Comparison of ENCODE assay signal across 8 mouse cellular contexts in the genomic region with DNA sequence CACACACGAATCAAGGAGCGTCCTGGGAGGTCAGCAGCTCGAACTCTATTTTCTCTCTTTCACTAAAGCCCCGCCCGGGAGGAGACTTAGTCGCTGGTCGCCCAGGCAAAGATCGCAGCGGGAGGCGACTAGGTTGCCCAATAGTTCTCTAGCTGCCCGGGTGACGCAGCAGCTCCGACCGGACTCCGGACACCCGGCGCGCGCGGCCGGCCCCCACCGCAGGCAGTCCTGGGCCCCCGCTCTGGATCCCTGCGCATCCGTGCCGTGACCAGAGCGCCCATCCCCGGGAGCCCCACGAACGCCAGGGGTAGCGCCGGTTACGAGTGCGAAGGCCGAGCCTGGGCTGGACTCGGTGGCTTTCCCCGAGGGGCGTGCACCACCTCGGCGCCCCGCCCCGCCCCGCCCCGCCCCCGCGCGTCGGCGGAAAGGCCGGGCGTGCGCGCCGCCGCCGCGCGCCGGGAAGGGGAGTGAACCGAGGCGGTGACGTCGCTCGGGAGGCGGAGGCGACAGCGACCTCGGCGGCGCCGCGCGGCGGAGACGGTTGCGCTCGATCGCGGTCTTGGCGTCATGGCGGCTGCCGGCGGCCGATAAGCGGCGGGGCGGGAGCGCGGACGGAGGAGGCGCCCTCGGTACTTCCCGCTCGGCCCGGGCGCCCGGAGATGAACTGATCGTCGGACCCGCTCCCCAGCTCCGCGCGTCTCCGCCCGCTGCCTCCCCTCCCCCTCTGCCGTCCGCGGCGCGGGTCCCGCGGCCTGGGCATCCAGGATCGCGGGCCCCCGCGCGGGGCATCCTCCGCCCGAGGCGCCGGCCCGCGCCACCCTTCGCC. TPM values are rescaled to one million over a fixed set of nuclear protein-coding genes. Genes with fewer than 3 reads are reported as not detected.
DNase-seq lines count a peak whose midpoint lies in the region; ATAC-seq and TF ChIP-seq lines count a peak whose summit lies in the region.

Chd1 (plus strand) TSS at position 493 of the 826 bp plus-strand sequence.

- peak within 1 kb of the TSS; percentile 100 for H3K9ac ChIP-seq in ES-Bruce4 (ENCODE audit: low read depth, poor library complexity, severe bottlenecking)
- peak within 1 kb of the TSS; percentile 89 for H3K9ac ChIP-seq in forebrain, embryonic 13.5 days
- H3K9ac ChIP-seq in neural tube, embryonic 15.5 days (replicated peaks): peak within 1 kb of the TSS; percentile 79

- H3K27ac ChIP-seq in ES-Bruce4 (ENCODE audit: insufficient read depth, low read length): peak within 1 kb of the TSS; percentile 55
- peak within 1 kb of the TSS; percentile 94 for H3K27ac ChIP-seq in forebrain, embryonic 13.5 days
- H3K27ac ChIP-seq in neural tube, embryonic 15.5 days (replicated peaks): peak within 1 kb of the TSS; percentile 95

- no peaks in the 10 kb centered on the region for H3K9me3 ChIP-seq in ES-Bruce4 (replicated peaks; ENCODE audit: control insufficient read depth, insufficient read depth, low read length, poor library complexity, severe bottlenecking)
- H3K9me3 ChIP-seq in forebrain, embryonic 13.5 days (replicated peaks): no peaks in the 10 kb centered on the region
- no peaks in the 10 kb centered on the region for H3K9me3 ChIP-seq in neural tube, embryonic 15.5 days (replicated peaks)

- TF ChIP-seq EP300 in ES-Bruce4 (IDR thresholded peaks at IDR 0.05; ENCODE audit: insufficient read depth, low read depth, low read length): no peak

- H3K4me3 ChIP-seq in ES-Bruce4 (ENCODE audit: low read depth, low read length): peak within 1 kb of the TSS; percentile 90
- H3K4me3 ChIP-seq in forebrain, embryonic 13.5 days: peak within 1 kb of the TSS; percentile 88
- H3K4me3 ChIP-seq in neural tube, embryonic 15.5 days (replicated peaks): peak within 1 kb of the TSS; percentile 85

- intact Hi-C loops in heart, postnatal 10 days (cut with DNase I): loop anchor here (5.0 kb wide), 1 partner anchor 142 kb away; the partner anchor contains the start of gene Prdm9

- H3K27me3 ChIP-seq in ES-Bruce4 (ENCODE audit: control insufficient read depth, insufficient read depth, low read length, poor library complexity, severe bottlenecking): no peaks in the 10 kb centered on the region
- H3K27me3 ChIP-seq in forebrain, embryonic 13.5 days: no peaks in the 10 kb centered on the region
- no peaks in the 10 kb centered on the region for H3K27me3 ChIP-seq in neural tube, embryonic 15.5 days (replicated peaks)

- peak; percentile 91 to 94 for DNase-seq in heart, postnatal 10 days
- peak; percentile 86 for DNase-seq in layer of hippocampus, adult 11-12 months (ENCODE audit: low spot score)
- peak; percentile 90 to 93 for DNase-seq in lung, adult 18-20 months
- peak; percentile 80 for DNase-seq in testis, postnatal 14 days (ENCODE audit: low spot score)

- TF ChIP-seq POLR2A in ES-Bruce4 (IDR thresholded peaks at IDR 0.05; ENCODE audit: insufficient read depth, low read length): peak; percentile 15

- H3K36me3 ChIP-seq in ES-Bruce4 (ENCODE audit: control insufficient read depth, insufficient read depth, low read length, poor library complexity, severe bottlenecking): peaks cover 13% of the 10 kb centered on the region
- H3K36me3 ChIP-seq in forebrain, embryonic 13.5 days (ENCODE audit: poor library complexity, severe bottlenecking): peaks cover 12% of the 10 kb centered on the region
- peaks cover 11% of the 10 kb centered on the region for H3K36me3 ChIP-seq in neural tube, embryonic 15.5 days

- H3K4me2 ChIP-seq in forebrain, embryonic 13.5 days: peak within 1 kb of the TSS; percentile 95
- H3K4me2 ChIP-seq in neural tube, embryonic 15.5 days: peak within 1 kb of the TSS; percentile 93

- no peak for TF ChIP-seq CTCF in ES-Bruce4 (IDR thresholded peaks at IDR 0.05; ENCODE audit: low read depth, low read length)

- no peaks in the 10 kb centered on the region for H3K4me1 ChIP-seq in ES-Bruce4 (ENCODE audit: control insufficient read depth, insufficient read depth, low read length)
- peaks cover 34% of the 10 kb centered on the region for H3K4me1 ChIP-seq in forebrain, embryonic 13.5 days
- peaks cover 28% of the 10 kb centered on the region for H3K4me1 ChIP-seq in neural tube, embryonic 15.5 days

- WGBS in forebrain, embryonic 13.5 days: under 1% methylated on average over 75 of the region's 124 CpGs
- under 1% methylated on average over 60 of the region's 124 CpGs for WGBS in neural tube, embryonic 15.5 days

- peak; percentile 91 for ATAC-seq in cerebellum, adult (ENCODE audit: insufficient number of reproducible peaks, low FRiP score, low TSS enrichment)
- peak; percentile 97 for ATAC-seq in forebrain, embryonic 13.5 days
- peak; percentile 96 for ATAC-seq in neural tube, embryonic 15.5 days (ENCODE audit: low FRiP score)

RNA-seq across cellular contexts. Expression of gene Chd1, which starts in this region (rescaled TPM):
- polyA plus RNA-seq in ES-Bruce4 (2011; ENCODE audit: insufficient read depth, insufficient read length, low read depth, missing spikeins): 92.2 and 93.7 TPM in 2 replicates
- polyA plus RNA-seq in forebrain, embryonic 13.5 days (2015; fragmentation: Nextera tagmentation; extraction: Ambion mirVana): 27.9 and 28.1 TPM in 2 replicates
- total RNA-seq in heart, postnatal 10 days (2021): 10 to 100 TPM; 28.5 to 29.5 TPM
- 14.1 and 19.7 TPM in 2 replicates for polyA plus RNA-seq in neural tube, embryonic 15.5 days (2015; fragmentation: Nextera tagmentation; extraction: Ambion mirVana)

Comparison
In these comparisons a context has a peak if more than half of its experiments do, and no peak if none do; other contexts are left out.
1. Peak in every context shown above with its lines: DNase-seq, ATAC-seq, H3K4me3 ChIP-seq and H3K27ac ChIP-seq.